In genomic region chr8:119862749-119863148, GRCm38 (mm10) we compare ENCODE assay signal across 8 mouse cellular contexts. TPM values are rescaled to one million over a fixed set of nuclear protein-coding genes. Genes with fewer than 3 reads are reported as not detected.
DNase-seq lines count a peak whose midpoint lies in the region; ATAC-seq and TF ChIP-seq lines count a peak whose summit lies in the region.

No protein-coding gene starts in this region.

- TF ChIP-seq POLR2A in testis, adult 2 months (IDR thresholded peaks at IDR 0.05; ENCODE audit: control insufficient read depth, low read depth, low read length), result no peak

- peak overlapping the region; percentile 88 for H3K4me2 ChIP-seq in limb, embryonic 15.5 days

- no peak for TF ChIP-seq CTCF in testis, adult 2 months (IDR thresholded peaks at IDR 0.05; ENCODE audit: control insufficient read depth, insufficient read depth, insufficient replicate concordance, low read depth, low read length)

- DNase-seq in testis, postnatal 10 days (ENCODE audit: low spot score), result no peak
- peak; percentile 29 for DNase-seq in yolk sac, embryonic 10.5 days (ENCODE audit: low spot score)
- DNase-seq in urinary bladder, postnatal 10 days (ENCODE audit: low spot score), result no peak
- DNase-seq in layer of hippocampus, adult 9-10 months (ENCODE audit: low spot score), result no peak

- 10% methylated on average over 6 of the region's 6 CpGs for WGBS in limb, embryonic 15.5 days

- peak overlapping the region; percentile 56 for H3K27ac ChIP-seq in testis, adult 2 months (ENCODE audit: control insufficient read depth, insufficient read depth, low read depth, low read length)
- H3K27ac ChIP-seq in limb, embryonic 15.5 days, result no peak overlapping the region

- H3K27me3 ChIP-seq in erythroblast, embryonic 14.5 days (ENCODE audit: control insufficient read depth), result peaks cover 10% of the 10 kb centered on the region
- H3K27me3 ChIP-seq in testis, adult 2 months (ENCODE audit: control insufficient read depth, insufficient read depth, low read length), result no peaks in the 10 kb centered on the region; the same call in 1 of the 2 replicates
- 0 out of 2 replicates have a peak, but pooled peaks cover 10% of the 10 kb centered on the region for H3K27me3 ChIP-seq in limb, embryonic 15.5 days

- H3K9ac ChIP-seq in limb, embryonic 15.5 days, result peak overlapping the region; percentile 63

- no peaks in the 10 kb centered on the region for H3K36me3 ChIP-seq in erythroblast, embryonic 14.5 days (ENCODE audit: control insufficient read depth)
- no peaks in the 10 kb centered on the region for H3K36me3 ChIP-seq in testis, adult 2 months (ENCODE audit: control insufficient read depth, insufficient read depth, low read length)
- peaks cover 3% of the 10 kb centered on the region; the same call in 1 of the 2 replicates for H3K36me3 ChIP-seq in limb, embryonic 15.5 days

- H3K9me3 ChIP-seq in erythroblast, embryonic 14.5 days (ENCODE audit: control insufficient read depth, low read length), result no peaks in the 10 kb centered on the region
- H3K9me3 ChIP-seq in limb, embryonic 15.5 days, result no peaks in the 10 kb centered on the region

- peaks cover 19% of the 10 kb centered on the region for H3K4me1 ChIP-seq in erythroblast, embryonic 14.5 days (ENCODE audit: control insufficient read depth)
- H3K4me1 ChIP-seq in testis, adult 2 months (ENCODE audit: control insufficient read depth, insufficient read depth, low read length), result peaks cover 4% of the 10 kb centered on the region
- H3K4me1 ChIP-seq in limb, embryonic 15.5 days, result peaks cover 15% of the 10 kb centered on the region

- H3K4me3 ChIP-seq in erythroblast, embryonic 14.5 days (replicated peaks), result peak overlapping the region; percentile 68
- H3K4me3 ChIP-seq in testis, adult 2 months (ENCODE audit: control insufficient read depth, low read depth, low read length), result peak overlapping the region; percentile 80
- peak overlapping the region; percentile 81 for H3K4me3 ChIP-seq in limb, embryonic 15.5 days

- no peak for ATAC-seq in erythroblast, adult 5-6 weeks (replicated peaks; ENCODE audit: low FRiP score, poor library complexity, severe bottlenecking)
- ATAC-seq in limb, embryonic 15.5 days (ENCODE audit: insufficient number of reproducible peaks, low FRiP score, low TSS enrichment, low read depth), result no peak

RNA-seq across cellular contexts. Expression of gene Klhl36, which starts 0.7 kb away (rescaled TPM):
- polyA plus RNA-seq in erythroblast, embryonic 14.5 days (2012), result 0.02 and 0.12 TPM in 2 replicates
- total RNA-seq in erythroblast, adult 5-6 weeks (2015; ENCODE audit: low replicate concordance), result 2.3 and 2.5 TPM in 2 replicates
- 1.6 and 5.2 TPM in 2 replicates for total RNA-seq in erythroblast, adult 5-6 weeks (2017; ENCODE audit: low replicate concordance)
- 16.3 and 16.9 TPM in 2 replicates for polyA plus RNA-seq in testis, adult 2 months (2012; rRNA removed)
- polyA plus RNA-seq in limb, embryonic 15.5 days (2015; fragmentation: Nextera tagmentation; extraction: Ambion mirVana), result 13.0 and 13.5 TPM in 2 replicates

RNA-seq across cellular contexts. Expression of gene Cotl1, which starts 22.4 kb away (rescaled TPM):
- 2.6 and 3.7 TPM in 2 replicates for polyA plus RNA-seq in erythroblast, embryonic 14.5 days (2012)
- total RNA-seq in erythroblast, adult 5-6 weeks (2015; ENCODE audit: low replicate concordance), result 95.5 and 123 TPM in 2 replicates
- total RNA-seq in erythroblast, adult 5-6 weeks (2017; ENCODE audit: low replicate concordance), result 51.2 and 98.1 TPM in 2 replicates
- polyA plus RNA-seq in testis, adult 2 months (2012; rRNA removed), result 20.0 and 25.4 TPM in 2 replicates
- 55.1 and 65.4 TPM in 2 replicates for polyA plus RNA-seq in limb, embryonic 15.5 days (2015; fragmentation: Nextera tagmentation; extraction: Ambion mirVana)

RNA-seq across cellular contexts. Expression of gene Usp10, which starts 47.4 kb away (rescaled TPM):
- 7.6 and 8.3 TPM in 2 replicates for polyA plus RNA-seq in erythroblast, embryonic 14.5 days (2012)
- total RNA-seq in erythroblast, adult 5-6 weeks (2015; ENCODE audit: low replicate concordance), result 66.3 and 87.0 TPM in 2 replicates
- total RNA-seq in erythroblast, adult 5-6 weeks (2017; ENCODE audit: low replicate concordance), result 59.7 and 83.1 TPM in 2 replicates
- 19.9 and 21.5 TPM in 2 replicates for polyA plus RNA-seq in testis, adult 2 months (2012; rRNA removed)
- polyA plus RNA-seq in limb, embryonic 15.5 days (2015; fragmentation: Nextera tagmentation; extraction: Ambion mirVana), result 106 and 113 TPM in 2 replicates

RNA-seq across cellular contexts. Expression of gene Gm20388, which starts 47.9 kb away (rescaled TPM):
- polyA plus RNA-seq in erythroblast, embryonic 14.5 days (2012), result 0.36 TPM in 1 of 2 replicates, not detected in the other
- total RNA-seq in erythroblast, adult 5-6 weeks (2015; ENCODE audit: low replicate concordance), result 2.9 and 5.2 TPM in 2 replicates
- total RNA-seq in erythroblast, adult 5-6 weeks (2017; ENCODE audit: low replicate concordance), result 0.28 and 7.8 TPM in 2 replicates
- polyA plus RNA-seq in testis, adult 2 months (2012; rRNA removed), result 5.1 and 5.6 TPM in 2 replicates
- 2.6 and 4.9 TPM in 2 replicates for polyA plus RNA-seq in limb, embryonic 15.5 days (2015; fragmentation: Nextera tagmentation; extraction: Ambion mirVana)

Comparison
In these comparisons a context has a peak if more than half of its experiments do, and no peak if none do; other contexts are left out.
1. RNA of gene Klhl36, which starts 0.7 kb away (polyA plus RNA-seq): 16.3 to 16.9 TPM in testis, adult 2 months and 13.0 to 13.5 TPM in limb, embryonic 15.5 days; 0.02 to 0.12 TPM in erythroblast, embryonic 14.5 days; every median in the first group is over 10 times any median in the second.
2. Peak in every context shown above with its lines, with median percentiles within 50 percentile points of each other: H3K4me3 ChIP-seq.